Comparison of ENCODE assay signal across 8 mouse cellular contexts in the genomic region with DNA sequence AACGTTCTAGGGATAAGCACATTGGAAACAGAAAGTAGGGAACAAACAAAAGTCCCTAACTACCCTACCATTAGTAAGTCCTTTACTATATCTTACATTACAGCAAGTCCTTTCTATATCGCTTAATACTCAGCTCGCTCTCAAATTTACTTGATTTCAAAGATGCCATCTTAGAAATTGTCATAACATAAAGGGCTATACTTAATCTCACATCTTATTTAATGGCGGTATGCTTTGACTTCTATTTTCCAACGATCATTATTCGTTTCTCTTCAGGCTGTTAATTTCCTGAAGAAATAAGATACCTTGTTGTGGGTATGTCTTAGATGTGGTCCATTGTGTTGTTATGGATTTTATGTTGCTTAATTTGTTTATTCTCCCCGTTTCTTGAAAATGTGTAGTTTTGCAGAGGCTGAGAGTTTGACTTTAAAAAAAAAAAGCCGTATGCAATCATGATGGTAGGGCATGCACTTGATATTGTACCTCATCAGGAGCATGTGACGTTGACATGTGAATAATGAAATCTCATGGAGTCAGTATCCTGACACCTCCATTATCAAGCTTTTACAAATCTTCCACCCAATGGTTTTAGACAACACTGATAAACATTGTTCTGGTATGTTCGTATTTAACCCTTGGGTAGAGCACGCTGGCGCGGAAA.
DNase-seq lines count a peak whose midpoint lies in the region; ATAC-seq lines count a peak whose summit lies in the region.

No protein-coding gene starts in this region.

- H3K4me2 ChIP-seq in hindbrain, embryonic 11.5 days (replicated peaks; ENCODE audit: low read depth, low read length) = peak overlapping the region; percentile 15; the same call in 1 of the 2 replicates
- peak overlapping the region; percentile 83 for H3K4me2 ChIP-seq in midbrain, embryonic 11.5 days

- H3K36me3 ChIP-seq in hindbrain, embryonic 11.5 days (ENCODE audit: control insufficient read depth, insufficient read depth, low read length) = no peaks in the 10 kb centered on the region
- no peaks in the 10 kb centered on the region for H3K36me3 ChIP-seq in midbrain, embryonic 11.5 days (ENCODE audit: control insufficient read depth, insufficient read depth, low read length)

- peak; percentile 5 for ATAC-seq in activated CD4-positive, CD25-positive, alpha-beta regulatory T cell, adult 4 months
- no peak for ATAC-seq in hindbrain, embryonic 11.5 days (ENCODE audit: low FRiP score)
- ATAC-seq in midbrain, embryonic 11.5 days (ENCODE audit: low FRiP score) = no peak

- H3K9me3 ChIP-seq in hindbrain, embryonic 11.5 days (ENCODE audit: control insufficient read depth, low read length) = no peaks in the 10 kb centered on the region
- H3K9me3 ChIP-seq in midbrain, embryonic 11.5 days (ENCODE audit: control insufficient read depth, low read length) = no peaks in the 10 kb centered on the region

- H3K4me1 ChIP-seq in hindbrain, embryonic 11.5 days (replicated peaks; ENCODE audit: control insufficient read depth, insufficient read depth, low read length) = no peaks in the 10 kb centered on the region
- H3K4me1 ChIP-seq in midbrain, embryonic 11.5 days (ENCODE audit: control insufficient read depth, insufficient read depth, low read length) = peaks cover 6% of the 10 kb centered on the region

- 54% methylated on average over 13 of the region's 13 CpGs for WGBS in hindbrain, embryonic 11.5 days
- 54% methylated on average over 13 of the region's 13 CpGs for WGBS in midbrain, embryonic 11.5 days

- peak; percentile 13 for DNase-seq in kidney, adult 9 months
- DNase-seq in kidney, adult 11 months = no peak
- no peak for DNase-seq in hindbrain, embryonic 11.5 days (ENCODE audit: low spot score)
- DNase-seq in midbrain, embryonic 11.5 days (ENCODE audit: low spot score, missing footprints) = no peak
- DNase-seq in adrenal gland, postnatal 10 days = no peak
- DNase-seq in thymus, postnatal 0 days (ENCODE audit: low spot score) = no peak
- no peak for DNase-seq in cerebellum, adult 9-10 months

- H3K27me3 ChIP-seq in hindbrain, embryonic 11.5 days (ENCODE audit: control insufficient read depth, insufficient read depth, low read length) = no peaks in the 10 kb centered on the region
- no peaks in the 10 kb centered on the region for H3K27me3 ChIP-seq in midbrain, embryonic 11.5 days (ENCODE audit: control insufficient read depth, insufficient read depth, low read length)

- H3K9ac ChIP-seq in hindbrain, embryonic 11.5 days (ENCODE audit: low read depth, low read length) = peak overlapping the region; percentile 46; the same call in 1 of the 2 replicates
- peak overlapping the region; percentile 87 for H3K9ac ChIP-seq in midbrain, embryonic 11.5 days (ENCODE audit: low read length)

- H3K27ac ChIP-seq in hindbrain, embryonic 11.5 days (ENCODE audit: low read depth, low read length) = peak overlapping the region; percentile 37; the same call in 1 of the 2 replicates
- H3K27ac ChIP-seq in midbrain, embryonic 11.5 days (ENCODE audit: low read depth, low read length) = 0 out of 2 replicates have a peak overlapping the region, but pooled peaks have one; percentile 68

- peak overlapping the region; percentile 83 for H3K4me3 ChIP-seq in hindbrain, embryonic 11.5 days (ENCODE audit: low read depth, low read length)
- H3K4me3 ChIP-seq in midbrain, embryonic 11.5 days (ENCODE audit: low read depth, low read length) = peak overlapping the region; percentile 82
